Mouse (Mus musculus): ENCODE results near the gene Cyb5r3. TPM values are rescaled to one million over a fixed set of nuclear protein-coding genes. Genes with fewer than 3 reads are reported as not detected.

Cyb5r3 gene
- total and polyA plus RNA-seq, 3 experiments = 35.7 to 102 (median 59.1) TPM

DNA sequence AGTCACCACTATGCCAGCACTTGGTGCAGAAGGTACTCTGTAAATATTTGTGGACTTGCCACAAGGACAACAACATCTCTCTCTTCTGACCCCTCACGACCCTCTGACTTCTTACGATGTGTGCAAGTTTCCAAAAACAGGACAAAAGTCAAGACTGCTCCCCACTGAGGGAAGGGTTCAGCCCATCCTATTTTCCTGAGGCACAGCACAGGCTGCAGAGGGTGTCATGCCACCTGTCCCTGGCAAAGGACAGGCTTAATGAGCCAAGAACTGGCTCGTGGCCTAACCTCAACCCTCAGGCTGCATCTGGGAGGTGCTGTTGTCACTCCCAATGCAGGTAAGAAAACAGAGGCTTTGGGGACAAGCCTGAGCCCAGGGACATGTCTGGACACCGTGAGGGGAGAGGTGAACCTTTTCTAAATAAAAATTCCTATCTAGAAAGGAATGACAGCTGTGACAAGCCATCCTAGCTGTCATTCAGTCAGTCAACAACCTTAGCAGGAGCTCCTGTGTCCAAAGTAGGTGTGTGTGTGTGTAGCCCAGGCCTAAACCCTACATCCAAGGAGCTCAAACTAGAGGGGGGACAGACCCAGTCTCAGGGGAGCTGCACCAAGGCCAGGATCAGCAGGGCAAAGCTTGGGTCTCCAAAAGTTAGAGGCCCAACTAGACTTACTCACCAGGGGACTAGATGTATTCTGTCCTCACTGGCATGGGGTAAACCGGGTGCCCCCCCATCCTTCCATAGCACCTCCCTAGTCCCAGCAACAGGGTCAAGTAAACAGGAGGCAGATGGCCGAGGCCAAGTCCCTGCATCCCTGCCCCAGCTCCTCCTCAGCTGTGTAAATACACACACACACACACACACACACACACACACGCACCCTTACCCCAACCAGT lies 3.3 kb downstream of the Cyb5r3 start:
- no peak overlapping the region for H3K27ac ChIP-seq (ENCODE audit: insufficient read depth, low read depth)
- H3K9ac ChIP-seq (ENCODE audit: insufficient read depth, low read depth) = no peak overlapping the region
- H3K4me3 ChIP-seq (replicated peaks in 1 of 3; ENCODE audit: low read depth in 2 of 3, low read length in 2 of 3, poor library complexity in 1 of 3) = no peak overlapping the region
- no peak overlapping the region for H3K4me2 ChIP-seq (ENCODE audit: insufficient read depth, low read depth, poor library complexity, severe bottlenecking)
- no peak for DNase-seq (ENCODE audit: extremely low read depth)
- dilution Hi-C loops (cut with MboI; ENCODE audit: extremely low pct_ligation_motif_present, extremely low pct_unique_long_range_greater_than_20kb, low sequenced_read_pairs) (no loop called here), in situ Hi-C loops (cut with MboI; ENCODE audit: low pct_ligation_motif_present, low pct_unique_long_range_greater_than_20kb, low sequenced_read_pairs) (no loop called here)
- H3K79me2 ChIP-seq (replicated peaks; ENCODE audit: control insufficient read depth, extremely low read depth, insufficient read depth, poor library complexity, severe bottlenecking) = no peaks in the 10 kb centered on the region
- no peaks in the 10 kb centered on the region for H3K9me3 ChIP-seq (replicated peaks; ENCODE audit: low read length)
- peaks cover 9 to 73% of the 10 kb centered on the region in 2 experiments; a peak in 3 of 4 replicates for H3K4me1 ChIP-seq (ENCODE audit: control insufficient read depth in 1 of 2, insufficient read depth in 2 of 2)
- H3K36me3 ChIP-seq (replicated peaks in 1 of 2; ENCODE audit: control insufficient read depth in 1 of 2, insufficient read depth in 1 of 2, low read length in 1 of 2) = peaks cover 5 to 53% of the 10 kb centered on the region in 2 experiments
- no peak for TF ChIP-seq MAFK (IDR thresholded peaks at IDR 0.05; ENCODE audit: insufficient replicate concordance, low read length)
- TF ChIP-seq UBTF (IDR thresholded peaks at IDR 0.05; ENCODE audit: low read depth, low read length) = no peak
- TF ChIP-seq SMC3 (IDR thresholded peaks at IDR 0.05; ENCODE audit: low read depth, low read length) = no peak
- TF ChIP-seq ELF1 (IDR thresholded peaks at IDR 0.05; ENCODE audit: low read depth, low read length) = no peak
- TF ChIP-seq EP300 (IDR thresholded peaks at IDR 0.05; ENCODE audit: low read length) = no peak
- no peak for TF ChIP-seq MAZ (IDR thresholded peaks at IDR 0.05; ENCODE audit: low read depth, low read length)
- no peak for TF ChIP-seq KAT2A (IDR thresholded peaks at IDR 0.05; ENCODE audit: insufficient replicate concordance, low read length)
- TF ChIP-seq JUND (conservative IDR thresholded peaks at IDR 0.05; ENCODE audit: low read depth, low read length) = no peak
- no peak for TF ChIP-seq TCF12 (IDR thresholded peaks at IDR 0.05; ENCODE audit: low read depth, low read length)
- TF ChIP-seq MAX (IDR thresholded peaks at IDR 0.05; ENCODE audit: low read length) = no peak
- no peak for TF ChIP-seq TBP (conservative IDR thresholded peaks at IDR 0.05; ENCODE audit: low read depth, low read length)
- TF ChIP-seq ETS1 (conservative IDR thresholded peaks at IDR 0.05; ENCODE audit: low read depth, low read length) = no peak
- TF ChIP-seq ZNF384 (IDR thresholded peaks at IDR 0.05; ENCODE audit: low read depth, low read length) = no peak
- no peak for TF ChIP-seq USF1 (IDR thresholded peaks at IDR 0.05; ENCODE audit: low read depth, low read length)
- no peak for TF ChIP-seq USF2 (conservative IDR thresholded peaks at IDR 0.05; ENCODE audit: low read depth, low read length)
- no peak for TF ChIP-seq JUN (IDR thresholded peaks at IDR 0.05; ENCODE audit: insufficient read depth, low read depth, low read length)
- no peaks in the 10 kb centered on the region for H3K27me3 ChIP-seq (replicated peaks)

DNA sequence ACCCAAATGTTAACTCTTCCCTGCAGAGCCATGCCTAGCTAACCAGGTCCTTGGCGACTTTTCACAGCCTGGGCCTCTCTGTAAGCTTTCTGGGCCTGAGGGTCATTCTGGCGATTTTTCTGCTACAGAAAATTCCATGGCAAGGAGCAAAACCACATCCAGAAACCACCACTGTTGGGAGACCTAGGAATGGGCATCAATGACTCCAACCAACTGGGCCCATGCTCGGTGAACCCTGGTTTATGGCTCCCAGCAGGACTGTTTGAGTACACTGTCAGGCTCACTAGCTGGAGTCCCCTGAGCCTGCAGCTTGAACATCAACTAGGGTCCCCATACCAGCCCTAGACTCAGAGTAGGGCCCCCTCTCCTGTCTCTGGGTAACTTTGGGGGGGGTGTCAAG lies 4.1 kb downstream of the Cyb5r3 start:
- Histone ChIP-seq H3K27me3 (replicated peaks) (no peaks in the 10 kb centered on the region), H3K4me3 (replicated peaks in 1 of 3; ENCODE audit: low read depth in 2 of 3, low read length in 2 of 3, poor library complexity in 1 of 3) (no peak overlapping the region), H3K27ac (ENCODE audit: insufficient read depth, low read depth) (no peak overlapping the region), H3K9ac (ENCODE audit: insufficient read depth, low read depth) (no peak overlapping the region), H3K79me2 (replicated peaks; ENCODE audit: control insufficient read depth, extremely low read depth, insufficient read depth, poor library complexity, severe bottlenecking) (no peaks in the 10 kb centered on the region), H3K36me3 (replicated peaks in 1 of 2; ENCODE audit: control insufficient read depth in 1 of 2, insufficient read depth in 1 of 2, low read length in 1 of 2) (peaks cover 5 to 53% of the 10 kb centered on the region in 2 experiments), H3K9me3 (replicated peaks; ENCODE audit: low read length) (no peaks in the 10 kb centered on the region), H3K4me1 (ENCODE audit: control insufficient read depth in 1 of 2, insufficient read depth in 2 of 2) (peaks cover 9 to 74% of the 10 kb centered on the region in 2 experiments; a peak in 3 of 4 replicates), H3K4me2 (ENCODE audit: insufficient read depth, low read depth, poor library complexity, severe bottlenecking) (no peak overlapping the region)
- DNase-seq (ENCODE audit: extremely low read depth) = no peak
- dilution Hi-C loops (cut with MboI; ENCODE audit: extremely low pct_ligation_motif_present, extremely low pct_unique_long_range_greater_than_20kb, low sequenced_read_pairs) = no loop called here
- in situ Hi-C loops (cut with MboI; ENCODE audit: low pct_ligation_motif_present, low pct_unique_long_range_greater_than_20kb, low sequenced_read_pairs) = no loop called here
- TF ChIP-seq CHD2 (IDR thresholded peaks at IDR 0.05; ENCODE audit: low read length) = no peak
- no peak for TF ChIP-seq ETS1 (conservative IDR thresholded peaks at IDR 0.05; ENCODE audit: low read depth, low read length)
- no peak for TF ChIP-seq ZNF384 (IDR thresholded peaks at IDR 0.05; ENCODE audit: low read depth, low read length)
- no peak for TF ChIP-seq MYC (IDR thresholded peaks at IDR 0.05; ENCODE audit: low read depth, low read length)
- TF ChIP-seq POLR2A (IDR thresholded peaks at IDR 0.05; ENCODE audit: low read depth, low read length) = no peak
- TF ChIP-seq RCOR1 (conservative IDR thresholded peaks at IDR 0.05; ENCODE audit: low read depth, low read length) = no peak
- TF ChIP-seq USF2 (conservative IDR thresholded peaks at IDR 0.05; ENCODE audit: low read depth, low read length) = no peak
- no peak for TF ChIP-seq PAX5 (IDR thresholded peaks at IDR 0.05; ENCODE audit: low read length)
- TF ChIP-seq USF1 (IDR thresholded peaks at IDR 0.05; ENCODE audit: low read depth, low read length) = no peak
- TF ChIP-seq SMC3 (IDR thresholded peaks at IDR 0.05; ENCODE audit: low read depth, low read length) = no peak
- TF ChIP-seq MXI1 (IDR thresholded peaks at IDR 0.05; ENCODE audit: low read depth, low read length) = no peak
- TF ChIP-seq GABPA (IDR thresholded peaks at IDR 0.05; ENCODE audit: insufficient replicate concordance, low read depth, low read length) = no peak
- TF ChIP-seq UBTF (IDR thresholded peaks at IDR 0.05; ENCODE audit: low read depth, low read length) = no peak
- TF ChIP-seq RAD21 (IDR thresholded peaks at IDR 0.05; ENCODE audit: low read depth, low read length) = no peak
- TF ChIP-seq ZMIZ1 (IDR thresholded peaks at IDR 0.05; ENCODE audit: low read depth, low read length) = no peak
